13 mouse cellular contexts compared by ENCODE assay signal in the genomic region with DNA sequence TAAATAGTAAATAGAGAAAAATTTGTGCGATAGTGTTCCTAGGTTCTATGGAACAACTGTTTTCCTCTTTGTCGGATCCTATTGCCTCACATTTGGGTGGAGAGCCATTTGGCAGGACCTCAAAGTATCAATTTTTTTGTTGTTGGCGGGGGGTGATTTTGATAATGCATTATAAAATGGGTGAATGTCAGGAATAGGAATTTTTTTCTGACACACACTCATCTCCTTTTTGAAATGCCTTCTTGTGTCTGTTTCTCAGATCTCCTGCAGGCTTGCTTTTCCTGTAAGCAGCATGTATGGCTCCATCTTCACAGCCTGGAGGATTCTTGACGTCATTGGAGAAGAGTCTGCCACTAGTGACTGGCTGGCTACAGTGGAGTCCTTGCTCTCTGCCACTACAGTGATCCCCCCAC.
DNase-seq lines count a peak whose midpoint lies in the region; ATAC-seq and TF ChIP-seq lines count a peak whose summit lies in the region.
"Had no signal": no experiment of that assay in that cellular context is flagged by ENCODE, and none has a peak within 500 bp of the region (broad histone marks: within the 10 kb centered on the region; RNA-seq: fewer than 3 reads in every experiment).

No protein-coding gene starts in this region.

- H3K4me1 ChIP-seq in forebrain, embryonic 15.5 days = peaks cover 23% of the 10 kb centered on the region
- H3K4me1 ChIP-seq in forebrain, embryonic 11.5 days (replicated peaks; ENCODE audit: control insufficient read depth, insufficient read depth, low read length) = no peaks in the 10 kb centered on the region
- H3K4me1 ChIP-seq in cerebellum, adult 2 months (ENCODE audit: control insufficient read depth, insufficient read depth, low read length) = peaks cover 15% of the 10 kb centered on the region; the same call in 1 of the 2 replicates
- H3K4me1 ChIP-seq in hindbrain, postnatal 0 days (ENCODE audit: insufficient read depth, low read length) = no peaks in the 10 kb centered on the region
- H3K4me1 ChIP-seq: limb, embryonic 10.5 days had no signal

- no peak overlapping the region for H3K4me3 ChIP-seq in forebrain, embryonic 15.5 days
- no peak overlapping the region for H3K4me3 ChIP-seq in forebrain, embryonic 11.5 days (ENCODE audit: low read depth, low read length)
- H3K4me3 ChIP-seq in cerebellum, adult 2 months (replicated peaks; ENCODE audit: insufficient read depth, low read depth, low read length) = no peak overlapping the region
- no peak overlapping the region for H3K4me3 ChIP-seq in hindbrain, postnatal 0 days (ENCODE audit: low read length)
- H3K4me3 ChIP-seq: limb, embryonic 10.5 days had no signal

- WGBS in forebrain, embryonic 15.5 days = 41% methylated on average over 4 of the region's 4 CpGs
- 85% methylated on average over 4 of the region's 4 CpGs for WGBS in forebrain, embryonic 11.5 days
- WGBS in cerebellum, adult 2 months = 10% methylated on average over 4 of the region's 4 CpGs
- 55% methylated on average over 4 of the region's 4 CpGs for WGBS in hindbrain, postnatal 0 days

- no peak for DNase-seq in forebrain, embryonic 11.5 days (ENCODE audit: low spot score)
- DNase-seq in left cerebral cortex, postnatal 4 days = peak; percentile 46
- no peak for DNase-seq in left cerebral cortex, adult 18-20 months (ENCODE audit: low spot score in 2 of 2)
- peak; percentile 61 to 81 for DNase-seq in cerebellum, adult 2 months
- DNase-seq in hindbrain, postnatal 0 days (ENCODE audit: low spot score) = peak; percentile 63
- DNase-seq in natural killer cell, adult 2 months (ENCODE audit: low spot score in 2 of 2) = no peak
- DNase-seq: adrenal gland, adult 8-10 months; kidney, postnatal 25 days had no signal

- peak overlapping the region; percentile 91 for H3K27ac ChIP-seq in forebrain, embryonic 15.5 days (replicated peaks)
- no peak overlapping the region for H3K27ac ChIP-seq in forebrain, embryonic 11.5 days (ENCODE audit: low read depth, low read length)
- peak overlapping the region; percentile 24; the same call in 1 of the 2 replicates for H3K27ac ChIP-seq in cerebellum, adult 2 months (ENCODE audit: insufficient read depth, low read length)
- H3K27ac ChIP-seq in hindbrain, postnatal 0 days = peak overlapping the region; percentile 70; the same call in 1 of the 2 replicates
- H3K27ac ChIP-seq: limb, embryonic 10.5 days; liver, embryonic 14.5 days had no signal

- H3K9ac ChIP-seq in forebrain, embryonic 15.5 days (replicated peaks) = no peak overlapping the region
- H3K9ac ChIP-seq in forebrain, embryonic 11.5 days (ENCODE audit: low read length) = no peak overlapping the region
- H3K9ac ChIP-seq in hindbrain, postnatal 0 days (replicated peaks; ENCODE audit: low read length) = no peak overlapping the region
- H3K9ac ChIP-seq: liver, embryonic 14.5 days had no signal

- no peak for TF ChIP-seq POLR2A in cerebellum, adult 2 months (IDR thresholded peaks at IDR 0.05; ENCODE audit: borderline replicate concordance, insufficient read depth, low read length)

- no peaks in the 10 kb centered on the region for H3K27me3 ChIP-seq in forebrain, embryonic 15.5 days
- H3K27me3 ChIP-seq in forebrain, embryonic 11.5 days (ENCODE audit: control insufficient read depth, insufficient read depth, low read length) = no peaks in the 10 kb centered on the region
- H3K27me3 ChIP-seq in cerebellum, adult 2 months (ENCODE audit: control insufficient read depth, insufficient read depth, low read length) = no peaks in the 10 kb centered on the region
- H3K27me3 ChIP-seq in hindbrain, postnatal 0 days (ENCODE audit: insufficient read depth, low read length) = no peaks in the 10 kb centered on the region

- no peaks in the 10 kb centered on the region for H3K9me3 ChIP-seq in forebrain, embryonic 15.5 days
- H3K9me3 ChIP-seq in forebrain, embryonic 11.5 days (ENCODE audit: control insufficient read depth, low read length) = no peaks in the 10 kb centered on the region
- H3K9me3 ChIP-seq in hindbrain, postnatal 0 days (ENCODE audit: low read length) = no peaks in the 10 kb centered on the region
- H3K9me3 ChIP-seq: limb, embryonic 10.5 days had no signal

- intact Hi-C loops in left cerebral cortex, postnatal 4 days (cut with DNase I) = no loop called here

- no peak overlapping the region for H3K4me2 ChIP-seq in forebrain, embryonic 15.5 days (replicated peaks)
- H3K4me2 ChIP-seq in forebrain, embryonic 11.5 days (ENCODE audit: low read depth, low read length, severe bottlenecking) = no peak overlapping the region
- H3K4me2 ChIP-seq in hindbrain, postnatal 0 days (ENCODE audit: low read depth, low read length) = no peak overlapping the region

- no peaks in the 10 kb centered on the region for H3K36me3 ChIP-seq in forebrain, embryonic 15.5 days
- H3K36me3 ChIP-seq in forebrain, embryonic 11.5 days (ENCODE audit: control insufficient read depth, insufficient read depth, low read length) = no peaks in the 10 kb centered on the region
- H3K36me3 ChIP-seq in hindbrain, postnatal 0 days (ENCODE audit: insufficient read depth, low read length) = no peaks in the 10 kb centered on the region
- H3K36me3 ChIP-seq: limb, embryonic 10.5 days had no signal

- peak; percentile 76 for ATAC-seq in forebrain, embryonic 15.5 days (replicated peaks)
- ATAC-seq in forebrain, embryonic 11.5 days (replicated peaks; ENCODE audit: low FRiP score) = no peak
- peak; percentile 67 for ATAC-seq in hindbrain, postnatal 0 days
- ATAC-seq in megakaryocyte-erythroid progenitor cell, adult 5-6 weeks (replicated peaks; ENCODE audit: low FRiP score, low TSS enrichment, poor library complexity, severe bottlenecking) = no peak
- ATAC-seq: inflammation-experienced regulatory T-cells, adult 6 months had no signal

- no peak for TF ChIP-seq CTCF in cerebellum, adult 2 months (IDR thresholded peaks at IDR 0.05; ENCODE audit: borderline replicate concordance, insufficient read depth, low read depth, low read length)
- TF ChIP-seq CTCF in hindbrain, postnatal 0 days (IDR thresholded peaks at IDR 0.05; ENCODE audit: low read depth) = no peak

Comparison
In these comparisons a context has a peak if more than half of its experiments do, and no peak if none do; other contexts are left out.
1. ATAC-seq: peak in forebrain, embryonic 15.5 days (single experiment) and hindbrain, postnatal 0 days (single experiment); none in forebrain, embryonic 11.5 days (single experiment) and megakaryocyte-erythroid progenitor cell, adult 5-6 weeks (single experiment).
2. DNase-seq: peak in left cerebral cortex, postnatal 4 days (single experiment), cerebellum, adult 2 months (2 of 2) and hindbrain, postnatal 0 days (single experiment); none in forebrain, embryonic 11.5 days (single experiment), left cerebral cortex, adult 18-20 months (0 of 2) and natural killer cell, adult 2 months (0 of 2).